Mouse (Mus musculus) heart, postnatal 36 days (tissue): ENCODE results near the gene Dennd2c. TPM values are rescaled to one million over a fixed set of nuclear protein-coding genes. Genes with fewer than 3 reads are reported as not detected.
A peak's percentile ranks its signal among the peaks of the same experiment; 100 is the strongest.
"Not testable (repeated sequence)": the region's sequence is repeated elsewhere in the genome, so short reads cannot be mapped to it uniquely, and the experiment has no call there.

Source experiments
- DNase-seq, 2 experiments: peaks; one replicate each; pipeline ENCODE4 v3.0.0; 2021 to 2022
- intact Hi-C: fragments of 180-260 bp; cut with DNase I; formaldehyde crosslinking; loops from one replicate; pipeline ENCODE4 v1.15.1; 2025
- total RNA-seq, 2 experiments: library from RNA; stranded (reverse); gene quantifications; 2 replicates each; pipeline ENCODE4 v1.2.3; 2021

Dennd2c gene
- total RNA-seq, 2 experiments from 2014 or later, result 1.9 to 2.2 TPM

GRCm38 (mm10) chr3:103147775-103148174 is 45.4 kb downstream of the Dennd2c start:
- intact Hi-C loops, result loop anchor here (2.0 kb wide), 2 partner anchors 21 to 45 kb away; partner anchors contain the start of gene Dennd2c
- DNase-seq, result no peak

- DNase-seq, result no peak
- intact Hi-C loops, result no loop called here
Observed at GRCm38 (mm10) chr3:103148941-103149340, 46.5 kb downstream of the Dennd2c start.

GRCm38 (mm10) chr3:103153761-103154160 is 51.4 kb downstream of the Dennd2c start:
- intact Hi-C loops, result loop anchor here (5.0 kb wide), 1 partner anchor 96 kb away; the partner anchor contains the start of gene Nras

GRCm38 (mm10) chr3:103159232-103159900 is 57.0 kb downstream of the Dennd2c start:
- DNase-seq, result no peak
- intact Hi-C loops, result no loop called here

More at GRCm38 (mm10) chr3:103153761-103154160, 51.4 kb downstream of the Dennd2c start:
- DNase-seq, result no peak

- intact Hi-C loops, result loop anchor here (1.0 to 5.0 kb wide), 6 partner anchors 23 to 452 kb away; partner anchors contain the start of genes Dennd2c, Nr1h5 and Nras
Observed at GRCm38 (mm10) chr3:103169771-103170170, 67.4 kb downstream of the Dennd2c start.

GRCm38 (mm10) chr3:103171505-103172267 is 69.3 kb downstream of the Dennd2c start, which contains the start of gene Bcas2:
Gene Bcas2 (plus strand): TSS chr3:103171655.
- DNase-seq, result peak; percentile 99
- intact Hi-C loops, result loop anchor here (2.0 to 5.0 kb wide), 3 partner anchors 69 to 454 kb away; partner anchors contain the start of gene Dennd2c

More at GRCm38 (mm10) chr3:103169771-103170170, 67.4 kb downstream of the Dennd2c start:
- DNase-seq, result peak; percentile 76 to 86

- intact Hi-C loops, result loop anchor here (5.0 kb wide), 2 partner anchors 110 to 455 kb away; no protein-coding TSS in a partner anchor
- DNase-seq, result no peak
Observed at GRCm38 (mm10) chr3:103172615-103173014, 70.2 kb downstream of the Dennd2c start.

GRCm38 (mm10) chr3:103176740-103177139 is 74.3 kb downstream of the Dennd2c start:
- intact Hi-C loops, result no loop called here
- no peak for DNase-seq

GRCm38 (mm10) chr3:103179527-103179926 is 77.1 kb downstream of the Dennd2c start:
- intact Hi-C loops, result no loop called here
- DNase-seq, result no peak

GRCm38 (mm10) chr3:103181171-103181570 is 78.8 kb downstream of the Dennd2c start:
- intact Hi-C loops, result loop anchor here (5.0 kb wide), 1 partner anchor 191 kb away; no protein-coding TSS in a partner anchor
- DNase-seq, result no peak

GRCm38 (mm10) chr3:103182821-103183220 is 80.4 kb downstream of the Dennd2c start:
- intact Hi-C loops, result loop anchor here (5.0 kb wide), 1 partner anchor 189 kb away; no protein-coding TSS in a partner anchor
- DNase-seq, result no peak

GRCm38 (mm10) chr3:103184467-103184866 is 82.1 kb downstream of the Dennd2c start:
- intact Hi-C loops, result loop anchor here (5.0 kb wide), 1 partner anchor 188 kb away; no protein-coding TSS in a partner anchor
- not testable (repeated sequence) for DNase-seq

- DNase-seq, result no peak
- intact Hi-C loops, result no loop called here
Observed at GRCm38 (mm10) chr3:103188451-103188850, 86.0 kb downstream of the Dennd2c start.

GRCm38 (mm10) chr3:103188856-103189255 is 86.5 kb downstream of the Dennd2c start:
- no peak for DNase-seq
- intact Hi-C loops, result no loop called here

- intact Hi-C loops, result no loop called here
- no peak for DNase-seq
Observed at GRCm38 (mm10) chr3:103192161-103192560, 89.8 kb downstream of the Dennd2c start.

- no peak for DNase-seq
Observed at GRCm38 (mm10) chr3:103193186-103193585, 90.8 kb downstream of the Dennd2c start.

GRCm38 (mm10) chr3:103196320-103196823 is 94.0 kb downstream of the Dennd2c start:
- intact Hi-C loops, result no loop called here
- DNase-seq, result no peak

More at GRCm38 (mm10) chr3:103193186-103193585, 90.8 kb downstream of the Dennd2c start:
- intact Hi-C loops, result no loop called here

GRCm38 (mm10) chr3:103199386-103199785 is 97.0 kb downstream of the Dennd2c start:
- intact Hi-C loops, result no loop called here
- DNase-seq, result no peak

GRCm38 (mm10) chr3:103201105-103201504 is 98.7 kb downstream of the Dennd2c start:
- DNase-seq, intact Hi-C loops: not testable (repeated sequence)

- intact Hi-C loops, result no loop called here
- no peak for DNase-seq
Observed at GRCm38 (mm10) chr3:103203554-103203953, 101.2 kb downstream of the Dennd2c start.

- DNase-seq, result no peak
- intact Hi-C loops, result no loop called here
Observed at GRCm38 (mm10) chr3:103204445-103204844, 102.0 kb downstream of the Dennd2c start.
